15 mouse cellular contexts compared by ENCODE assay signal in the genomic region with DNA sequence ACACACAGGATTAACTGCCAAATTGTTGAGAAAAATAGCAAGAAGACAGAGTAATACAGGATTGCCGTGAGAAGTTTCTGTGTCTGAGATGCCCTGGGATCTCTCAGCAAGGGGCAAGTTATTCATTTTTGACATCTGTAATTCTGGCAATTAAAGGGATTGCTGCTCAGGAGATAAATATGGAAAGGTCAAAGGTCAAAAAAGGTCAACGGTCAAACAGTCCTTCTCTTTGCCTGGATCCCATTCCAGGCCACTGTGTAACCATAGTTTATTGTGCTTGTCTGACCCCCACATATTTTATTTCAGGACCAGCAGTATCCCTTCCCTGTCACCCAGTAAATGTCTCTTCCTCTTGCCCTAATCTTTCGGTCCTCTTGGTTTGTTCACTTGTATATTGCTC.
"Had no signal": no experiment of that assay in that cellular context is flagged by ENCODE, and none has a peak within 500 bp of the region (broad histone marks: within the 10 kb centered on the region; RNA-seq: fewer than 3 reads in every experiment).

No protein-coding gene starts in this region.

- H3K27ac ChIP-seq: kidney, embryonic 15.5 days; left cerebral cortex, adult 2 months; limb, embryonic 10.5 days; liver, embryonic 12.5 days; midbrain, embryonic 10.5 days; neural tube, embryonic 15.5 days; stomach, postnatal 0 days had no signal

- DNase-seq: lung, postnatal 36 days; midbrain, embryonic 14.5 days; right cerebral cortex, adult 18-20 months; right cerebral cortex, postnatal 25 days; thymus, adult 18-20 months; thymus, postnatal 14 days had no signal

- H3K4me1 ChIP-seq: kidney, embryonic 15.5 days; limb, embryonic 10.5 days; liver, embryonic 12.5 days; neural tube, embryonic 15.5 days had no signal

- H3K9me3 ChIP-seq: kidney, embryonic 15.5 days; limb, embryonic 10.5 days; liver, embryonic 12.5 days; midbrain, embryonic 10.5 days; neural tube, embryonic 15.5 days had no signal

- H3K27me3 ChIP-seq: kidney, embryonic 15.5 days; liver, embryonic 12.5 days; neural tube, embryonic 15.5 days had no signal

- ATAC-seq: intestine, embryonic 16.5 days; liver, embryonic 12.5 days had no signal

- H3K9ac ChIP-seq: kidney, embryonic 15.5 days; liver, embryonic 12.5 days; neural tube, embryonic 15.5 days had no signal

- H3K4me2 ChIP-seq: kidney, embryonic 15.5 days; liver, embryonic 12.5 days; neural tube, embryonic 15.5 days had no signal

- H3K4me3 ChIP-seq: kidney, embryonic 15.5 days; left cerebral cortex, adult 2 months; limb, embryonic 10.5 days; liver, embryonic 12.5 days; midbrain, embryonic 10.5 days; myocyte; neural tube, embryonic 15.5 days had no signal

- H3K36me3 ChIP-seq: kidney, embryonic 15.5 days; limb, embryonic 10.5 days; liver, embryonic 12.5 days; midbrain, embryonic 10.5 days; neural tube, embryonic 15.5 days had no signal
